Mouse (Mus musculus) myocyte (in vitro differentiated cells): Measurements from ENCODE around the gene Etnk2.

Source experiments
- E2F4 ChIP-seq: IDR thresholded peaks from one replicate; pipeline ENCODE4 v1.6.1; 2011; ENCODE audit warnings: mild to moderate bottlenecking, control low read depth, moderate library complexity; ENCODE audit not compliant: insufficient read depth
- MAX ChIP-seq: IDR thresholded peaks from one replicate; pipeline ENCODE4 v1.6.1; 2011; ENCODE audit warnings: low read depth, mild to moderate bottlenecking, control low read depth
- MYOD1 ChIP-seq, 3 experiments: IDR thresholded peaks; one replicate each; pipeline ENCODE4 v1.6.1; 2011; ENCODE audit warnings: control low read depth in 2 of 3, low read depth in 2 of 3, mild to moderate bottlenecking in 2 of 3, moderate library complexity in 1 of 3; ENCODE audit not compliant: insufficient read length in 2 of 3, control insufficient read depth in 1 of 3
- POLR2A ChIP-seq: IDR thresholded peaks from one replicate; pipeline ENCODE4 v1.6.1; 2011; ENCODE audit warnings: low read depth, mild to moderate bottlenecking, control low read depth, moderate library complexity; ENCODE audit not compliant: insufficient read length
- POLR2AphosphoS2 ChIP-seq: IDR thresholded peaks from one replicate; pipeline ENCODE4 v1.6.1; 2011; ENCODE audit warnings: low read depth, control low read depth; ENCODE audit not compliant: insufficient read length
- SRF ChIP-seq: IDR thresholded peaks from one replicate; pipeline ENCODE4 v1.6.1; 2011; ENCODE audit warnings: low read depth; ENCODE audit not compliant: control insufficient read depth, insufficient read length
- TCF12 ChIP-seq: IDR thresholded peaks from one replicate; pipeline ENCODE4 v1.6.1; 2011; ENCODE audit warnings: mild to moderate bottlenecking, control low read depth; ENCODE audit not compliant: poor library complexity, insufficient read depth, severe bottlenecking
- TCF3 ChIP-seq: IDR thresholded peaks from one replicate; pipeline ENCODE4 v1.6.1; 2011; ENCODE audit warnings: low read depth, control low read depth; ENCODE audit not compliant: insufficient read length
- USF1 ChIP-seq: IDR thresholded peaks from one replicate; pipeline ENCODE4 v1.6.1; 2011; ENCODE audit warnings: low read depth, mild to moderate bottlenecking, control low read depth, moderate library complexity

DNA sequence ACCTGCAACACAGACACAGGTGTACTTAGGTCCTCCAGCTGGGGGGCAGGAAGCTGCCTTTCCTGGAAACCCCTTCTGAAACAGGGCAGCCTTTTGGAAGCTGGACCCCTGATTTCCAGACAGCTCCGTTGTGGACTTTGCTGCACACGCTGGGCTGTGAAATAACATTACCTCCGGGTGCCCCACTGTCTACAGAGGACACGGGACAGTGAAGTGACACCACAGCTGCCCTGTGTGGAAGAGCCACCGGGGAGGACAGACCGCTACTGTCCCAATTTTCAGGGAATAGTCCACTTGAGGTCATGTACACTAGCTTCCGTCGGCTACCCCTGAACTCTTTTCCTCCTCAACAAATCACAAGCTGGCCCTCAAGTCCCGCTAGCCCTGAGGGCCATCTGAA lies 44.9 kb downstream of the Etnk2 start:
- TF ChIP-seq TCF3 (no peak), E2F4 (no peak), POLR2A (no peak), MAX (no peak), POLR2AphosphoS2 (no peak), SRF (no peak), USF1 (no peak), MYOD1 (IDR thresholded peaks at IDR 0.05; ENCODE audit: control insufficient read depth in 1 of 3, insufficient read length in 2 of 3, low read depth in 2 of 3) (no peak), TCF12 (no peak)
